Mouse (Mus musculus) urinary bladder, postnatal 25 days (tissue): ENCODE results near the gene Ucp3.

ENCODE experiments used
- DNase-seq: peaks from one replicate; pipeline ENCODE4 v3.0.0; 2022; ENCODE audit warnings: low spot score

The Ucp3 gene

DNA sequence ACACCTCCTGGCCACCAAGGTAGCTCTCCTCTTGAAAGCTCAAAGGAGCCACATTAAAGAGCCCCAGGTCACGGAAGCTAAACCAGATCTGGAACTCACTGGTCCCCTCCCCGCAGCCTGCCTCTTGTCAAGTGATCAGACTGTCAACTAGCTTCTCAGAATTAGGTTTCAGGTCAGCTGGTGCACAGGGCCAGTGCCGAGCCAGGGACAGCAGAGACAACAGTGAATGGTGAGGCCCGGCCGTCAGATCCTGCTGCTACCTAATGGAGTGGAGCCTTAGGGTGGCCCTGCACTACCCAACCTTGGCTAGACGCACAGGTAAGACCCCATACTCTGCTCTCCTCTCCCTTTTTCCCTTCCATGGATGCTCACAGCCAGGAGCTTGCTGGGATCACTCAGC, at the start of gene Ucp3:
Gene Ucp3 (plus strand): TSS at position 214 of the 400 bp plus-strand sequence.
- no peak for DNase-seq

DNA sequence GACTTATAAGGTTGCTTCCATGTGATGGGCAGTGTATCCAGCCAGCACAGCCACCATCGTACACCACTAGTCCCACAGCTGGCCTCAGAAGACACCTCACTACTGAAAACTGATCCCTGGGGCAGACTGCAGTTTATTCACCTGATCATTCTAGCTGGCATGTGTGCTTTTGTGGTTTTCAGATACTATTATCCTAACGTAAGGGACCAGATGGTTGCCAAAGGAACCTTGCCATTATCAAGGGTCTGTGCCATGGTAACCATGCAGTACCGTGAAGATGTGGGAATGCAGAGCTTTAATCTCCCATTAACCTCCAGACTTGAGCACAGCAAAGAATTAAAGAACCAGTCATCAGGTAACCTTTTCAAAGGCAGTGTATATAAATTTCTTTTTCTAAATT, 47.0 kb upstream of the Ucp3 start:
- DNase-seq = no peak

DNA sequence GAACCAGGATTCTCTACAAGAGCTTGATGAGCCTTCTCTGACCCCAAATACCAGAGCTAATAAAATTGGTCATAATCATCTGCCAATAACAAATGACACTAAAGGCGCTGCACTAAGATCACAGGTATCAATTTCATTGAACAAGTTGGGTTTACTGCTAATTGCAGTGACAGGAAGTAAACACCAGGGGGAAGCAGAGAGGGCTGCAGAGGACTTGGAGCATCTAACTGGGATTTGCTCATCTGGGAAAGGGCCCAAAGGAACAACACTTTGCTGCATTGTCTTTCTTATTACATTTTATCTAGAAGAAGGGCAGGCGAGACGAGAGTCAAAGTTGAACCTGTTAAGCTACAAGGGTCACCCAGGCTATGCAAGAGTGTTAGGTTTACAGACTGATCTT, 43.7 kb upstream of the Ucp3 start:
- DNase-seq = peak; percentile 47

DNA sequence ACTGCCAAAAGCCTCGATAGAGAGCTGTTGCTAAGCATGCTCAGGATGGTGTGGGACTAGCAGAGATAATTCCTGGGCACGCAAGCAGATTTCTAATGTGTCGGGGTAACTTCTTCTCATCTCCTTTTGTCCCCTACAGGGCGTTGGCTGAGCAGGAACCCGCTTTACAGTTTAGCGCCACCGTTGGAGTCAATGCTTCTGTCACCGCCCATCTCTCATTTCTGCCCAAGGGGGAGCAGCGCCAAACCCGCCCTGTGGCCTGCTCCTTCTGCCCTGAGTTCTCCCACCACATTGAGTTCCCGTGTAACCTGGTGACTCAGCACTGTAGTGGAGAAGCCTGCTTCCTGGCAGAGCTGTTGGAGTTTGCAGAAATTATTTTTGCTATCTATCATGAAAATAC, 42.9 kb upstream of the Ucp3 start:
- DNase-seq = no peak

DNA sequence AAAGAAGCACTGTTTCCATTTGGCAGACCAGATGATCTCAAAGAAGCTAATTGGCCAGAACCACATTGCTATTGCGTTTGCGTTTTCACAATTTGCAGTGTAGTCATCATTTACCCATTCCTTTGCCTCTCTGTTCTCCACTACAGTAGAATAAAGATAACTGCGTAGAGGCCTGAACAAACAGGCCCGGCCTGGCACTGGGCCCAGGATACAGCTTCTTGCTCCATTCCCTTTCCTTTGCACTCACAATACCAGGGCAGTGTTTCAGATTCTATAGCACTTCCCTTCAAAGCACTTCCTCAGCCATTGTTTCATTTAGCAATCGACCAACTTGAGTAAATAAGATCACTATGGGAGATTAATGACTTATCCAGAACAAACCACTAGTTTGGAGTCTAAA, 41.7 kb upstream of the Ucp3 start:
- DNase-seq = peak; percentile 46

DNA sequence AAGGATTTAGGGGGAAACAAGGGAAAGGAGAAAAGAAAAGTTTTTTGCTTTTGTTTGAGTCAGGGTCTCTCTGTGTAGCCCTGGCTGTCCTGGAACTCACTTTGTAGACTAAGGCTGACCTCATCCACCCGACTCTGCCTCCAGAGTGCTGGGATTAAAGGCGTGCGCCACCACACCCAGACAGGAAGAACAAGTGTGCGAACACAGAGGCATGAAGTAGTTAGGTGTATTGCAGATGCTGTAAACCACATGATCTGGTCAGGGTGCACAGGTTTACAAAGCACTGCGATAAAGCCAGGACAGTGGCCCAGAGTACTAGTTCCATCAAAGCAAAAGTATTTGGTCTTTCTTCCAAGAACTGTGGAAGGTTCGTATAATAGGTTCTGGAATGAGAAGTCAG, 39.5 kb upstream of the Ucp3 start:
- no peak for DNase-seq

DNA sequence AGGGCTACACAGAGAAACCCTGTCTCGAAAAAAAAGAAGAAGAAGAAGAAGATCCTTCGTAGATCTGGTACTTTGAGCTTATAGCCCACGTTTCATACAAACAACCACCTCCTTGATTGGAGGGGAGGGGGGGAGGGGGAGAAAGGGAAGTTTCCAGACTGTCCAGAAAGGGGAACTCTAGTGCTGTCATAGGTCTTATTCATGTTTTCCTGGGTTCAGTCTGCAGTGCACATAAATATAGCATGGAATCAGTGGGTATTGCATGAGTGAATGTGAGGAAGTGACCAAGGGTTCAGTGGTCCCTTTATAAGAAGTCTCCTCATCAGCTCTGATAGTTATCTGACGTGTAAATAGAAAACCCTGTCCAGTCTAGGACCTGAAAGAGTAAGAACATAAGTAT, 29.1 kb upstream of the Ucp3 start:
- DNase-seq = no peak

DNA sequence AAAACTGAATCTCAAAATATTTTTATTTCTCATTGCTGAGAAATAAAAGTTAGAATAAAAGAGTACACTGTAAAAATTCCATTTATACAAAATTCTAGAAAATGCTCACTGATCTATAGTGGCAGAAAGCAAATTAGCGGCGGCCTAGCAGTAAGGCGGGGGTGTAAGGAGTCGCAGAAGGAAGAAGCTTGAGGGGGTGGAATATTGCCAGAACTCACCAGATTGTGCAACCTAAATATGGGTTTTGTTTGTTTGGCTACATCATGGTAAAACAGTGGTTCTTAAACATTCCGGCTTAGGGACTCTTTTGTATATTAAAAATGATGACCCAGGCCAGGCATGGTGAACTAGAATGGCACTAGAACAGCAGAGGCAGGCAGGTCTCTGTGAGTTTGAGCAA, 26.5 kb upstream of the Ucp3 start:
- DNase-seq = no peak

DNA sequence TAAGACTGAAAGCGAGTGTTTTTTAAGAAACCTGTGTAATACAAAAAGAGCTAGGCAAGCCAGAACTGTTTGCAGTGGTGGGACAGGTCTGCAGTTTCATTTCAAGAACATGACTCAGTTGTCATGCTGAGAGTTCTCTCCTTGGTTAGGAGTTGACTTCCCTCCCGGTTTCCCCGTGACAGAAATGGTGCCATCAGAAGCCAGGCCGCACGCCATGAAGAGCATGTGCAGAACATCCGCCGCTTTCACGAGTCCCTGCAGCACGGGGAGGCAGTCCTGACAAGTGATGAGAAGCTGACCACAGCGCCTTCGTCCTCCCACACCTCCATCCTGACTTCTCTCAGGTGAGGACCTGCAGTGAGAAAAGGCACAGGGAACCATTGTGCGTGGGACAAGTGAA, 24.3 kb upstream of the Ucp3 start:
- DNase-seq = no peak

DNA sequence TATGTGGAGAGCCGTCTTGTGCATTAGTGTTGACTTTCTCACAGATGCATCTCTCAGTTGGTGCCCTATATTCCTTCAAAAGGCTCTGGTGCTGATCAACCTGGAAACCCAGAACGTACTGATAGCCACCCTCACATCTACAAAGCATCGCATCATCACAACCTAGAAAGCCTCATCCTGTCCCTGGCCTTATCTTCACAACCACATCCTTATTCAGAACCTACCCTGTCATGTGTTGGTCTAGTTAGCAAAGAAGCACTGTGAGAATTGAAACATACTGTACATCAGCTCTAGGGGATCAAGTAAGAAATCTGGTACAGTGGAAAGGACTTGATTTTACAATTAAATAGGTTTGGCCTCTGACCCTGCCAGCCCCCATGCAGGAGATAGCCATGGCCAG, 23.8 kb upstream of the Ucp3 start:
- no peak for DNase-seq

DNA sequence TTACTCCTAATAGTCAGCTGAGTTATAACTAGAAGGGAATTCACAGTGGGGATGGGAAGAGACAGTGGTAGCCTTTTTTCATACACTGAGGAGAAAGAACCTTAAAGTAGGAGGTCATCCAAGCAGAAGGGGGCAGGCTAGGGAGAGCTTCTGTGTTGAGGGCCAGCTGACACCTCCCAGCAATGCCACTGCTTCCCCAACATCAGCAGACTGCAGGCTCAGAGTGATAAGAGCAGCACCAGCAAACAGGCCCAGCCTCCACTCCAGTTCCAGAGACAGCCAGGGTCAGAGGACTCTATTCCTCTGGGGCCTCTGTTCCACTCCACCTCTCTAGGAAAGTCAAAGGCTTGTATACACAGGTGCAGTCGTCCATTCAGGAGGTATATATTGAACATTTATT, 14.6 kb upstream of the Ucp3 start:
- no peak for DNase-seq

DNA sequence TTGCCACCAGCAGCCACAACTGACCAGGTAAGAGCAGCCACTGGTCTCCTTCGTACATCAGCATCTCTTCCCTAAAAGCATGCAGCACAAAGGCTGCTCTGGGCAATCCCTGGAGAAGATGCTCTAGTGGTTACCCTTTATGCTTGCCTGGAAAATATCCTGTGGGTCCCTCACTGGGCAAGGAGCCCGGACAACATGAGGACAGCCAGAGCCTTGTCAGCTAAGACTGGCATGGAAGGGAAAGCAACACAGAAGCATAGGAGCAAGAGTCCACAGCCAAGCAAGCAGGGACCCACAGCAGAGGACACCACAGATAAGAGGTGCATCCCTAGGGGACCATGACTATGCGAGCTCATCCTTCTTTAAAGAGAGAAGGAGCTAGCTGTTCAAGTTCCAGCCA, 12.9 kb upstream of the Ucp3 start:
- DNase-seq = no peak

DNA sequence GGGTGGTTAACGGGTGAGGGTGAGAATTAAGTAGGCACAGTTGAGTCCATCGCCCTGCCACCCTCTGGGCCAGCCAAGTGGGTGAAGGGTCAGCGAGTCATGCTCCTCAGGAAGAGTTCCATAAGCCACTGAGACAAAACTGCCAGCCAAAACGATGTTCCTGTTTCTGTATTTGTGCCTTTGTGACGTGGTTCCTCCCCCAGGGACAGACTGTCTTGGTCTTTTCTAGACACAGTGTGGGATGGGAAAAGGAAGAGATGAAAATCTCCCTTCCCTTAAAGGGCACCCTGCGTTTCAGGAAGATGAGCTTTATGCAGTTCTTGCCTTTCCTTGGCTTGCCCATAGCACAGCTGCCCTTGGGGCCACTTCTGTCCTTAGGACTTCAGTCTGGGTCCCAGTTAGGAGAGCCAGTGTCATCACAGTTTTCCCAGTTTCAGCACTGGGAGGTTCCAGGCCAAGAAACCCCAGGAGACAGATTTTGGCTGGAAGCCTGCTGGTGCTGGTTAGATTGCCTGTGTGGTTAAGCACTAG, 11.1 kb upstream of the Ucp3 start:
- peak; percentile 31 for DNase-seq

DNA sequence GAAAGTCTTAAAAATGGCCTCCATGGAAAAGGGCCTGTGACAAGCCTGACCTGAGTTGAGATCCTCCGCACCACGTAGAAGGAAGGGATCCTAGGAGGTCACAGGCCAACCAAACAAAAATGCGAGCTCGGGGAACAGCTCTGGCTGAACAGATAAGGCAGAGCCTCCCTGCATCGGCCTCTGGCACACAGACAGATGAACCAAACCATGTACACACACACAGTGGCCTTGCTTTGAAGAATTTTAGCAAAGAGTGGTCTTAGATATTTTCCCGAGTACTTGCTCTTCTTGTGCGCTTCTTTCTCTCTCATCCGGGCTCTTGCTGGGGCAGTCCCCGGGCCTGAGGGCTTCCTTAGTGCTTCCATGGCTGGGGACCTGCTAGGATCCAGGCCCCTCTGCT, 9.6 kb upstream of the Ucp3 start:
- no peak for DNase-seq

DNA sequence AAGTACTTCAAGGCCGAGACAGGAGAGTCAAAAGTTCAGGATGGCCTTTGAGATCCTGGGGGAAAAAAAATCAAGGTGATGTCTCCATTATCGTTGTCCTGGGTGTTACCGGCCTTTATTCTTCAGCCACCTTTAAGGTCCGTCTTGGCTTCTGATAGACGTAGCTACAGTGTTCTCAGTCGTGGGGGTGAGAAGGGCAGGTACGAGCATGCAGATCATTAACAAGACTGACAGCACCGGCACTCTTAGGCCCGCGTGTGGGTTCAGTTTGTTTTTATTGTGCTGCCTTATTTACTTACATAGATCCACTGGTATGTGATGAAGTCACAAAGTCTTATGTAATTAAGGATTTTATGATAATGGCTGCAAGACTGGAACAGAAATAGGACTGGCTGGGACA, 9.0 kb upstream of the Ucp3 start:
- DNase-seq = no peak

DNA sequence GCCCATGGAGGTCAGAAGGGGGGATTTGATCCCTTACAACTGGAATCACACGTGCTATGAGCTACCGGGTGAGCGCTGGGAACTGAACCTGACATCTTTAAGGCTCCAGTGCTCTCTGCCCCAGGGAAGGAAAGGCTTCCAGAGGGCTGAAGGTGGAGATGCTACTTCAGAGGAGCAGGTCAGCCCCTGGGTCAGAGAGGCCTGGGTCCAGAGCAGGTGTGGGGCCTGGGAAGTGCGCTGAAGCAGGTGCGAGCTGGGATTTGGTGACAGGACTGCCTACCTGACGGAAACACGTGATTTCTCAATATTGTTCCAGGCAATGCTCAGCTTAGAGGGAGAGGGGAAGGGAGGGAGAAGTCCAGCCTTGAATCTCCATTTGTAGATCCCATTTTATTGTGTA, 8.5 kb upstream of the Ucp3 start:
- no peak for DNase-seq

DNA sequence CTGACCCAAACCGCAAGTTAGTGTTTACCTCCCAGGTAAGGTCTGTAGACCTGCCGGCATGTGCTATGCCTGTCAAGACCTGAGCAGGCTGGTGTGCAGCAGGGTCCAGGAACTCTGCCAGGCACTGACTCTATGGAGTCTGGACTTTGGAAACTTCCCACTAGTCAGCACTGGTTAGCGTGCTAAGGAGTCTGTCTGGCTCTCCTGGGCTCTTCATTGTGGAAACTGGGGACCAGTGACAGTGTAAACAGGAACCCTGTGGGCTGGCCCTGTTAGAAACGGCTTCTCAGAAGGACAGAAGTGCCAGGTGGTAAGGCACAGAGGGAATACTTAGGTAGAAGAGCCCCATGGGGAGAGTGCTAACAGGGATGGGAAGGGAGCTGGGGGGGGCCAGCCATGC, 7.5 kb upstream of the Ucp3 start:
- DNase-seq = peak; percentile 31

DNA sequence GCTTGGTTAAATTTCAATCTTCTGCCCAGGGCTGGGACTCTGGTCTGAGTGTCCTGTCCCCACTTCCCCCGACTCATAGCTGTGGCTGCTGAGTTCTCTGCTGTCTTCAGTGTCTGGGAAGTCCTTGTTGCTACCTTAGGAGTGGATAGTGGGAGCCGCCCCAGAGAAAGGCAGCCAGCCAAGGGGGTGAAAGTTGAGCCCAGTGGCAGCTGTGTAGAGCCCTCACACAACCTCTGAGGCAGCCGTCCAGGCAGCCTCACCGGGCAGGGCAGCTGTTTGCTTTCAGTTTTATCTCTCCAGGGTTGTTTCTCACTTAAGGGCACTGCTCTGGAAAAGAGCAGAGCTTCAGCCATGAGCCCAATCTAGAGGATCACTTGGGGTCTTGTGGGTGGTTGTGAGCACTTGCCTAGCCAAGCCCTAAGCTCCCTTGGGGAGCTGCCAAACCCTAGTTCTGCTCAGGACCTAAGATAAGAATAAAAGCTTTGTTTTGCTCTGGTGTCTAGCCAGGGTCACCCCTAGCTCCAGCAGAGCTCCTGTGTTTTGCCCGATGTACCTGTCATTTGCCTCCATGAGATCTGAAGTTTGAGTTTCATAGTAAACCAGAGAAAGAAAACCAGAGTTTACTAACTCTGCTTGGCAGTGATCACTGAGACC, 7.0 kb upstream of the Ucp3 start:
- DNase-seq = peak; percentile 81

DNA sequence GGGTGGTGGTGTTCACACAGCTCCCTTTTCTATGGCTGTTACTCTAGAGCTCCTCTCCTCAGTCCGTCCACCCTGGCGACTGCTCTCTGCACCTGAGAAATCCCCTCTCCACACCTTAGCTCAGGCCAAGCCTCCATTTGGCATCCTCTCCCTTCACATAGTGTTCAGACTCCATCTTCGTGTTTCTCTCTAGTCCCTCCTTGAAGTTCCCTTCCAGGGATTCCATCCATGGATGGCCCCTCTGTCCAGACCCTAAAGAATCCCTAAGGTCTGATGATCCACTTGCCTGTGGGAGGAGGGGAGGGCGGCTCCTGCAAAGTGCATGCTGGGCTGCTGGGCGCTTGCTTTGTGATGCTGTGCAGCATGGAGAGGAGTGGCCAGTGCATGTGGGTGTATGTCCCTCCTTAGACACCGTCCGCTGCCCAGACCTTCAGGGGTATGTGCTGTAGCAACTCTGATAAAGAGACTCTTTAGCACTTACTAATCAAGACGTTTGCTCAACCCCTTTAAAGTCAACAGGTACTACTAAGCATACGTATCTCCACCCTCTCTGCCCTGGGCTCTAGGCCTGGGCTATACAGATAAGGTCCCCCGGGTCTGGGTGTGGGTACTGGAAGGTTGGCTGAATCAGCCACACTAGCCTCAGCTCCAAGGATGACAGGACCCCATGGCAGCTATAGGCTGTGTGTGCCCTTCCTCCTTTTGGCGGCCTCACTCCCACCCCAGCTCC, 5.8 kb upstream of the Ucp3 start:
- DNase-seq = no peak

DNA sequence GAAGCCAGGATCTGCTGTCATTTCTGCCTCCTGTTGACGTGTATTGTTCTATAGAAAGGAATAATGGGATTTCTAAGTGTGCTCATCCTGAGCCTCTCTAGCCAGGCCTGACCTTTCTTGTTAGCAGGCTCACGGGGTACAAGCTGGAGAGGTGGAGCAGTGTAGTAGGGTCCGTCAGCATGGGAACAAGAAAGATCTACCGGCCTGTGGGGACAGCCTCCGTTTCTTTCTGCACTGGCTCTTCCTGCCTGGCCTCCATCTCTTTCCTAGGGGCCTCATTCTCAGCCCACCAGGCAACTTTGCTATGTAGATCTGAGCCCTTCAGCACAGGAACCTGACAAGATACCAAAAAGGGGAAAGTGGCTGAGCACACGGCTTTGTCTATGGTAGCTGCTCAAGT, 4.0 kb upstream of the Ucp3 start:
- no peak for DNase-seq

DNA sequence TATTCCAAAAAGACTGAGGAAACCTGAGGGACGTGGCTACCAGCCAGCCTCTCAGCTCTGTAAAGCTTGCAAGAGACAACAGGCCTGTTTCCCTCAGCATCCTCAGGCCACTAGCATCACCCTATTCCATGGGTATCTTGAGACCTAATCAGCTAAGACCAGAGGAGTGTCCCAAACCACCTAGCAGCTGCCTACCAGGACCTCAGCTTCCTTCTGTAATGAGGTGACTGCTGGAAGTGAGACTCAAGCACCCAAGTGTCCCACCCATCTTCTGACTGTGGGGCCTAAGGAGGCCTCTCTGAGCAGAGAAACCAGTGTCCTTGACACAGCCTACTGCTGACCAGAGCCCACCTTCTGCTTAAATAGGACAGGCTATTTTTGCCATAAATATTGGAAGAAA, 3.3 kb upstream of the Ucp3 start:
- no peak for DNase-seq

DNA sequence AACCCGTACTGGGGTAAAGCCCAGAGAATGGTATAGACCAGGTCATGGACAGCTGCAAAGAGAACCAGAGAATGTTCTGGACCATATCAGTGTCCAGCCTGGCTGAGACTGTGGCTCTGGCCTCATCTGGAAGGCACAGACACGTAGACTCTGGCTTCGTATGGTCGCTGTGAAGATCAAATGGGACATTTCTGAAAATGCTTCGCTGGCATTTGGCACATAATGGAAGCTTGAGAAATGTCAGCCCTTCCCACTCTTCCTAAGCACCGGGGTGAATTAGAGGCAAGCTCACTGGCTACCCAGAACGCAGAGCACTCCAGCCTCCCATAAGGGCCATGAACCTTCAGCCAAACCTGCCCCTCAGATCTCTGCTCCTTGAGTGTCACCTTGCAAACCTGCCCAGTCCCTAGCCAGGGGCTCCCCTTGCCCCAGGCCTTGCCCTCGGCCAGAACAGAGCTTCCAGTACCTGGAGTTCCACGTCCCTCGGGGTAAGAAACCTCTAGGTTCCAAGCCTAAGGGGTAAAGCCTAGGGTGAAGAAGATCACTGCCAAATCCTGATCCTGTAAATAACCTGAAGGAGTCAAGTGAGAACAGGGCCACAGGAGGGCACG, 1.9 kb upstream of the Ucp3 start:
- no peak for DNase-seq

DNA sequence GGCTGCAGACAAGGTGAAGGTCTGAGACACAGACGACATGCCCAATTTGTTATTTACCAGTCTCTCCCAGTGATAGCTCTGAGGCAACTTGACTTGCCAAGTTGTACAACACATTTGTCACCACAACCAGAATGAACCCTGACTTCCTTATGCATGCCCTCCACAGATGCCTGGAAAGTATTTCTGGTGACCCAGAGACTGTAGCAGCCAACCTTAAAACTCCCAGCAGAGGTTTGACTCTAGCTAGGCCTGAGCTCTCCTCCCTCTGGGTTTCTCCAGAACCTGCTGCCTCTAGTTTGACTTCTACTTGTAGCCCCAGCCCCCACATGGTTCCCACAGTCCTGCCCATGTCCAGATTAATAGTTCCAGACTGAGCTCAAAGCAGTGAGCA, 1.4 kb upstream of the Ucp3 start:
- DNase-seq = no peak
